Mouse (Mus musculus): ENCODE measurements at regions not wholly inside any gene's neighbourhood (a gene's known extent, or its start where the extent isn't known, plus 50 kb on each side); places are given as distances from the start of the nearest gene placed in this dataset.

GRCm38 (mm10) chr13:60497714-60498400 lies 103.9 kb upstream of the Dapk1 start:
- intact Hi-C loops (cut with DNase I), result no loop called here

- intact Hi-C loops (cut with DNase I), result no loop called here
Observed at GRCm38 (mm10) chr13:60504196-60504595, 97.6 kb upstream of the Dapk1 start.

- intact Hi-C loops (cut with DNase I), result no loop called here
Observed at GRCm38 (mm10) chr13:60507611-60508010, 94.1 kb upstream of the Dapk1 start.

- intact Hi-C loops (cut with DNase I), result no loop called here
Observed at GRCm38 (mm10) chr13:60508054-60508453, 93.7 kb upstream of the Dapk1 start.

- intact Hi-C loops (cut with DNase I), result no loop called here
Observed at GRCm38 (mm10) chr13:60508856-60509255, 92.9 kb upstream of the Dapk1 start.

GRCm38 (mm10) chr13:60511101-60511500 lies 90.6 kb upstream of the Dapk1 start:
- intact Hi-C loops (cut with DNase I), result no loop called here

- intact Hi-C loops (cut with DNase I), result no loop called here
Observed at GRCm38 (mm10) chr13:60511628-60512027, 90.1 kb upstream of the Dapk1 start.

GRCm38 (mm10) chr13:60513756-60514155 lies 88.0 kb upstream of the Dapk1 start:
- intact Hi-C loops (cut with DNase I), result no loop called here

GRCm38 (mm10) chr13:60514806-60515205 lies 86.9 kb upstream of the Dapk1 start:
- intact Hi-C loops (cut with DNase I), result no loop called here

- intact Hi-C loops (cut with DNase I), result no loop called here
Observed at GRCm38 (mm10) chr13:60518010-60518409, 83.7 kb upstream of the Dapk1 start.

GRCm38 (mm10) chr13:60519708-60520107 lies 82.0 kb upstream of the Dapk1 start:
- intact Hi-C loops (cut with DNase I), result no loop called here

- intact Hi-C loops (cut with DNase I), result no loop called here
Observed at GRCm38 (mm10) chr13:60522719-60523450, 78.9 kb upstream of the Dapk1 start.

- intact Hi-C loops (cut with DNase I), result no loop called here
Observed at GRCm38 (mm10) chr13:60527806-60528205, 73.9 kb upstream of the Dapk1 start.

- intact Hi-C loops (cut with DNase I), result no loop called here
Observed at GRCm38 (mm10) chr13:60528819-60529218, 72.9 kb upstream of the Dapk1 start.

GRCm38 (mm10) chr13:60529381-60530069 lies 72.2 kb upstream of the Dapk1 start:
- intact Hi-C loops (cut with DNase I), result no loop called here

- intact Hi-C loops (cut with DNase I), result no loop called here
Observed at GRCm38 (mm10) chr13:60533871-60534427, 67.8 kb upstream of the Dapk1 start.

GRCm38 (mm10) chr13:60534501-60534900 lies 67.2 kb upstream of the Dapk1 start:
- intact Hi-C loops (cut with DNase I), result no loop called here

GRCm38 (mm10) chr13:60535045-60535444 lies 66.7 kb upstream of the Dapk1 start:
- intact Hi-C loops (cut with DNase I), result no loop called here

- intact Hi-C loops (cut with DNase I), result no loop called here
Observed at GRCm38 (mm10) chr13:60536725-60537124, 65.0 kb upstream of the Dapk1 start.

GRCm38 (mm10) chr13:60538110-60538509 lies 63.6 kb upstream of the Dapk1 start:
- intact Hi-C loops (cut with DNase I), result no loop called here

GRCm38 (mm10) chr13:60541165-60541564 lies 60.6 kb upstream of the Dapk1 start:
- intact Hi-C loops (cut with DNase I), result no loop called here

- intact Hi-C loops (cut with DNase I), result no loop called here
Observed at GRCm38 (mm10) chr13:60544363-60544762, 57.4 kb upstream of the Dapk1 start.

Measured in adrenal gland (tissue).